Mouse (Mus musculus) limb, embryonic 15.5 days (tissue): ENCODE results near the gene Ice1. TPM values are rescaled to one million over a fixed set of nuclear protein-coding genes. Genes with fewer than 3 reads are reported as not detected.

ENCODE experiments used
- ATAC-seq: fragments of 200-750 bp; cut with Nextera tagmentation; 2 replicates; pipeline ENCODE4 v1.8.0; 2017; ENCODE audit warnings: low read depth, moderate TSS enrichment; ENCODE audit not compliant: insufficient number of reproducible peaks, low FRiP score, low TSS enrichment
- H3K27ac ChIP-seq: fragments of 300-500 bp; sonication (generic); 2 replicates; pipeline ENCODE4 v1.5.1; 2015; ENCODE audit warnings: moderate library complexity, mild to moderate bottlenecking, inconsistent platforms
- H3K27me3 ChIP-seq: fragments of 300-500 bp; sonication (generic); 2 replicates; pipeline ENCODE4 v1.6.1; 2015; ENCODE audit warnings: inconsistent platforms
- H3K36me3 ChIP-seq: fragments of 300-500 bp; sonication (generic); 2 replicates; pipeline ENCODE4 v1.6.1; 2015; ENCODE audit warnings: inconsistent platforms
- H3K4me1 ChIP-seq: fragments of 300-500 bp; sonication (generic); 2 replicates; pipeline ENCODE4 v1.6.1; 2015; ENCODE audit warnings: inconsistent platforms
- H3K4me2 ChIP-seq: fragments of 300-500 bp; sonication (generic); 2 replicates; pipeline ENCODE4 v1.6.1; 2015; ENCODE audit warnings: mild to moderate bottlenecking, inconsistent platforms
- H3K4me3 ChIP-seq: fragments of 300-500 bp; sonication (generic); 2 replicates; pipeline ENCODE4 v1.5.1; 2015; ENCODE audit warnings: mild to moderate bottlenecking, inconsistent platforms
- H3K9ac ChIP-seq: fragments of 300-500 bp; sonication (generic); 2 replicates; pipeline ENCODE4 v1.6.1; 2015; ENCODE audit warnings: inconsistent platforms
- H3K9me3 ChIP-seq: fragments of 300-500 bp; sonication (generic); 2 replicates; pipeline ENCODE4 v1.6.1; 2016; ENCODE audit warnings: inconsistent platforms
- WGBS: fragments of 180-500 bp; shearing (Covaris S2); methylation state at CpG from one replicate; pipeline ENCODE4 v1.1.7; 2015; 5-methylcytosine and 5-hydroxymethylcytosine counted together
- polyA plus RNA-seq: library from polyadenylated mRNA; unstranded; fragments of >200 nt; fragmentation: Nextera tagmentation; extraction: Ambion mirVana; gene quantifications from 2 replicates; pipeline ENCODE4 v1.2.1, GENCODE M21; 2015

Ice1 gene
- polyA plus RNA-seq, 1 experiment from 2014 or later = 16.9 TPM

- no peak overlapping the region for H3K27ac ChIP-seq
Measured at GRCm38 (mm10) chr13:70539842-70540241, 97.6 kb downstream of the Ice1 start.

GRCm38 (mm10) chr13:70533412-70533811, 104.0 kb downstream of the Ice1 start:
- Histone ChIP-seq H3K9me3 (no peaks in the 10 kb centered on the region), H3K27ac (no peak overlapping the region), H3K4me2 (no peak overlapping the region), H3K9ac (no peak overlapping the region), H3K27me3 (no peaks in the 10 kb centered on the region), H3K4me3 (no peak overlapping the region), H3K4me1 (no peaks in the 10 kb centered on the region), H3K36me3 (no peaks in the 10 kb centered on the region)
- WGBS = 92% methylated on average over 5 of the region's 5 CpGs
- ATAC-seq = no peak

More at GRCm38 (mm10) chr13:70539842-70540241, 97.6 kb downstream of the Ice1 start:
- Histone ChIP-seq H3K4me1 (no peaks in the 10 kb centered on the region), H3K4me3 (no peak overlapping the region), H3K9ac (no peak overlapping the region), H3K27me3 (no peaks in the 10 kb centered on the region), H3K4me2 (no peak overlapping the region), H3K9me3 (no peaks in the 10 kb centered on the region), H3K36me3 (no peaks in the 10 kb centered on the region)
- ATAC-seq = no peak
- WGBS = 77% methylated on average over 1 of the region's 1 CpGs

- Histone ChIP-seq H3K27me3 (no peaks in the 10 kb centered on the region), H3K9ac (no peak overlapping the region), H3K4me1 (no peaks in the 10 kb centered on the region), H3K4me3 (no peak overlapping the region), H3K27ac (no peak overlapping the region), H3K36me3 (no peaks in the 10 kb centered on the region), H3K9me3 (no peaks in the 10 kb centered on the region), H3K4me2 (no peak overlapping the region)
- WGBS = 83% methylated on average over 10 of the region's 10 CpGs
- no peak for ATAC-seq
Measured at GRCm38 (mm10) chr13:70532719-70533118, 104.7 kb downstream of the Ice1 start.

- no peaks in the 10 kb centered on the region for H3K4me1 ChIP-seq
- WGBS = 39% methylated on average over 2 of the region's 2 CpGs
- no peak for ATAC-seq
- H3K36me3 ChIP-seq = no peaks in the 10 kb centered on the region
- H3K4me2 ChIP-seq = no peak overlapping the region
- no peak overlapping the region for H3K4me3 ChIP-seq
- no peaks in the 10 kb centered on the region for H3K9me3 ChIP-seq
- no peak overlapping the region for H3K9ac ChIP-seq
- H3K27me3 ChIP-seq = no peaks in the 10 kb centered on the region
- H3K27ac ChIP-seq = no peak overlapping the region
Measured at GRCm38 (mm10) chr13:70517651-70518050, 119.8 kb downstream of the Ice1 start.

GRCm38 (mm10) chr13:70515004-70515403, 122.4 kb downstream of the Ice1 start:
- no peak overlapping the region for H3K4me3 ChIP-seq
- no peak overlapping the region for H3K9ac ChIP-seq
- WGBS = 50% methylated on average over 2 of the region's 2 CpGs
- no peaks in the 10 kb centered on the region for H3K27me3 ChIP-seq
- H3K36me3 ChIP-seq = no peaks in the 10 kb centered on the region
- H3K4me1 ChIP-seq = no peaks in the 10 kb centered on the region
- no peaks in the 10 kb centered on the region for H3K9me3 ChIP-seq
- H3K4me2 ChIP-seq = no peak overlapping the region
- no peak overlapping the region for H3K27ac ChIP-seq
- ATAC-seq = no peak

- Histone ChIP-seq H3K4me1 (no peaks in the 10 kb centered on the region), H3K27me3 (no peaks in the 10 kb centered on the region), H3K9ac (no peak overlapping the region), H3K27ac (no peak overlapping the region), H3K9me3 (no peaks in the 10 kb centered on the region), H3K36me3 (no peaks in the 10 kb centered on the region), H3K4me3 (no peak overlapping the region), H3K4me2 (no peak overlapping the region)
- ATAC-seq = no peak
- 74% methylated on average over 5 of the region's 5 CpGs for WGBS
Measured at GRCm38 (mm10) chr13:70510199-70510598, 127.2 kb downstream of the Ice1 start.

GRCm38 (mm10) chr13:70509375-70510016, 127.9 kb downstream of the Ice1 start:
- ATAC-seq = no peak
- Histone ChIP-seq H3K9me3 (no peaks in the 10 kb centered on the region), H3K9ac (no peak overlapping the region), H3K4me2 (no peak overlapping the region), H3K27ac (no peak overlapping the region), H3K36me3 (no peaks in the 10 kb centered on the region), H3K27me3 (no peaks in the 10 kb centered on the region), H3K4me1 (no peaks in the 10 kb centered on the region), H3K4me3 (no peak overlapping the region)
- 72% methylated on average over 8 of the region's 8 CpGs for WGBS

GRCm38 (mm10) chr13:70508708-70509374, 128.6 kb downstream of the Ice1 start:
- Histone ChIP-seq H3K4me2 (no peak overlapping the region), H3K27me3 (no peaks in the 10 kb centered on the region), H3K9me3 (no peaks in the 10 kb centered on the region), H3K4me1 (no peaks in the 10 kb centered on the region), H3K9ac (no peak overlapping the region), H3K4me3 (no peak overlapping the region), H3K27ac (no peak overlapping the region), H3K36me3 (no peaks in the 10 kb centered on the region)
- no peak for ATAC-seq
- WGBS = 58% methylated on average over 5 of the region's 5 CpGs

Other genes starting within 250 kb of the Ice1 start
- 2.0 and 2.1 TPM in 2 replicates for gene Adamts16, start 204.2 kb upstream of the Ice1 start, polyA plus RNA-seq